Mouse (Mus musculus): Measurements from ENCODE around the gene Cib4.

GRCm38 (mm10) chr5:30591786-30592185, 46.1 kb upstream of the Cib4 start:
- TF ChIP-seq CTCF (IDR thresholded peaks at IDR 0.05; ENCODE audit: borderline replicate concordance, control insufficient read depth, extremely low read depth, insufficient read depth, low read length, poor library complexity) (no peak), POLR2A (IDR thresholded peaks at IDR 0.05; ENCODE audit: control insufficient read depth, extremely low read depth, insufficient read depth, low read length, poor library complexity) (no peak)

Measured in thymus, adult 2 months (tissue).